Mouse (Mus musculus) cerebellum, postnatal 36 days (tissue): ENCODE data around the gene 1700125H20Rik.
A peak's percentile ranks its signal among the peaks of the same experiment; 100 is the strongest.
"Not testable (repeated sequence)": the region's sequence is repeated elsewhere in the genome, so short reads cannot be mapped to it uniquely, and the experiment has no call there.

ENCODE experiments used
- DNase-seq, 2 experiments: peaks; one replicate each; pipeline ENCODE4 v3.0.0; 2021 to 2022; ENCODE audit warnings: mixed read lengths in 2 of 2

Gene 1700125H20Rik

GRCm38 (mm10) chr11:85170058-85170740 is at the start of gene 1700125H20Rik:
Gene 1700125H20Rik, plus strand, starts transcription at chr11:85170404.
- peak; percentile 89 to 92 for DNase-seq

- DNase-seq, result no peak
These were observed 48.1 kb upstream of the 1700125H20Rik start for GRCm38 (mm10) chr11:85122073-85122472.

- no peak for DNase-seq
These were observed 46.8 kb upstream of the 1700125H20Rik start for GRCm38 (mm10) chr11:85123267-85123992.

GRCm38 (mm10) chr11:85126257-85127102 is 43.7 kb upstream of the 1700125H20Rik start:
- DNase-seq, result no peak

- no peak for DNase-seq
These were observed 41.3 kb upstream of the 1700125H20Rik start for GRCm38 (mm10) chr11:85128883-85129282.

- DNase-seq, result no peak
These were observed 38.7 kb upstream of the 1700125H20Rik start for GRCm38 (mm10) chr11:85131542-85131941.

GRCm38 (mm10) chr11:85138776-85139474 is 31.3 kb upstream of the 1700125H20Rik start:
- peak in 1 of 2 experiments; percentile 24 for DNase-seq

- peak; percentile 94 to 97 for DNase-seq
These were observed 30.3 kb upstream of the 1700125H20Rik start, which contains the start of gene Usp32 for GRCm38 (mm10) chr11:85139581-85140540. Gene Usp32, minus strand, starts transcription at chr11:85140161.

- DNase-seq, result no peak
These were observed 17.8 kb upstream of the 1700125H20Rik start for GRCm38 (mm10) chr11:85152256-85152930.

- no peak for DNase-seq
These were observed 12.9 kb upstream of the 1700125H20Rik start for GRCm38 (mm10) chr11:85157301-85157700.

GRCm38 (mm10) chr11:85163014-85163413 is 7.2 kb upstream of the 1700125H20Rik start:
- not testable (repeated sequence) for DNase-seq

GRCm38 (mm10) chr11:85164371-85164770 is 5.8 kb upstream of the 1700125H20Rik start:
- no peak for DNase-seq

GRCm38 (mm10) chr11:85167503-85167902 is 2.7 kb upstream of the 1700125H20Rik start:
- DNase-seq, result no peak

GRCm38 (mm10) chr11:85170833-85171232 is 629 bp downstream of the 1700125H20Rik start:
- DNase-seq, result no peak

- no peak for DNase-seq
These were observed 5.7 kb downstream of the 1700125H20Rik start for GRCm38 (mm10) chr11:85175941-85176340.

GRCm38 (mm10) chr11:85177761-85178160 is 7.6 kb downstream of the 1700125H20Rik start:
- DNase-seq, result no peak

GRCm38 (mm10) chr11:85178413-85178812 is 8.2 kb downstream of the 1700125H20Rik start:
- DNase-seq, result no peak

- DNase-seq, result peak; percentile 74 to 75
These were observed 12.5 kb downstream of the 1700125H20Rik start for GRCm38 (mm10) chr11:85182617-85183283.

- peak in 1 of 2 experiments; percentile 17 for DNase-seq
These were observed 13.1 kb downstream of the 1700125H20Rik start for GRCm38 (mm10) chr11:85183284-85183779.

- DNase-seq, result peak; percentile 34 to 46
These were observed 13.9 kb downstream of the 1700125H20Rik start for GRCm38 (mm10) chr11:85184082-85184481.
